Mouse (Mus musculus) CH12.LX (cell line): ENCODE measurements at regions not wholly inside any gene's neighbourhood (a gene's known extent, or its start where the extent isn't known, plus 50 kb on each side); places are given as distances from the start of the nearest gene placed in this dataset.

Experiments
- DNase-seq: peaks from one replicate; pipeline ENCODE4 v3.0.0-alpha.2; 2013; ENCODE audit errors: extremely low read depth
- H3K27ac ChIP-seq: 2 replicates; pipeline ENCODE4 v1.5.1; 2012; ENCODE audit warnings: low read depth, mild to moderate bottlenecking, control low read depth, moderate library complexity; ENCODE audit not compliant: insufficient read depth
- H3K27me3 ChIP-seq: replicated peaks from 2 replicates; pipeline ENCODE3; 2012; ENCODE audit warnings: inconsistent platforms
- H3K36me3 ChIP-seq, 2 experiments: replicated peaks in 1 of 2; 2 replicates each; pipeline versions ENCODE3 to v1.6.1; 2012; ENCODE audit warnings: inconsistent platforms in 1 of 2, low read length in 1 of 2, mild to moderate bottlenecking in 1 of 2, mixed read lengths in 1 of 2, moderate library complexity in 1 of 2; ENCODE audit not compliant: control insufficient read depth in 1 of 2, insufficient read depth in 1 of 2
- H3K4me1 ChIP-seq, 2 experiments: 2 replicates each; pipeline ENCODE4 v1.6.1; 2012; ENCODE audit warnings: inconsistent platforms in 1 of 2, moderate library complexity in 1 of 2; ENCODE audit not compliant: insufficient read depth in 2 of 2, control insufficient read depth in 1 of 2
- H3K4me2 ChIP-seq: 2 replicates; pipeline ENCODE4 v1.6.1; 2012; ENCODE audit warnings: low read depth, mild to moderate bottlenecking, control low read depth; ENCODE audit not compliant: poor library complexity, insufficient read depth, severe bottlenecking
- H3K4me3 ChIP-seq, 3 experiments: fragments of 150-350 bp in 1 of 3; sonication (generic) in 1 of 3; replicated peaks in 1 of 3; 2 replicates each; pipeline versions ENCODE3 to v1.5.1; 2011 to 2012; ENCODE audit warnings: low read depth in 2 of 3, low read length in 2 of 3, mild to moderate bottlenecking in 2 of 3, moderate library complexity in 2 of 3, control low read depth in 1 of 3, improper control_type of control experiment in 1 of 3, inconsistent platforms in 1 of 3, mixed read lengths in 1 of 3; ENCODE audit not compliant: poor library complexity in 1 of 3
- H3K79me2 ChIP-seq: replicated peaks from 2 replicates; pipeline ENCODE4 v1.6.1; 2012; ENCODE audit warnings: mild to moderate bottlenecking, moderate library complexity; ENCODE audit not compliant: control insufficient read depth, poor library complexity, insufficient read depth, severe bottlenecking; ENCODE audit errors: extremely low read depth
- H3K9ac ChIP-seq: 2 replicates; pipeline ENCODE4 v1.6.1; 2012; ENCODE audit warnings: low read depth, mild to moderate bottlenecking, control low read depth, moderate library complexity; ENCODE audit not compliant: insufficient read depth
- H3K9me3 ChIP-seq: replicated peaks from 2 replicates; pipeline ENCODE3; 2012; ENCODE audit warnings: low read length, inconsistent platforms, mixed read lengths
- BHLHE40 ChIP-seq: IDR thresholded peaks from 2 replicates; pipeline ENCODE4 v1.6.1; 2011; ENCODE audit warnings: mild to moderate bottlenecking, low read depth, low read length, improper control_type of control experiment
- CHD1 ChIP-seq: IDR thresholded peaks from 2 replicates; pipeline ENCODE4 v1.6.1; 2012; ENCODE audit warnings: low read depth, low read length, improper control_type of control experiment, inconsistent platforms
- CHD2 ChIP-seq: IDR thresholded peaks from 2 replicates; pipeline ENCODE4 v1.6.1; 2011; ENCODE audit warnings: low read length, improper control_type of control experiment
- ELF1 ChIP-seq: IDR thresholded peaks from 2 replicates; pipeline ENCODE4 v1.6.1; 2014; ENCODE audit warnings: low read depth, mild to moderate bottlenecking, inconsistent platforms, low read length, improper control_type of control experiment
- ETS1 ChIP-seq: conservative IDR thresholded peaks from 2 replicates; pipeline ENCODE4 v1.6.1; 2012; ENCODE audit warnings: low read depth, mild to moderate bottlenecking, inconsistent platforms, low read length, improper control_type of control experiment, moderate library complexity
- GABPA ChIP-seq: IDR thresholded peaks from 2 replicates; pipeline ENCODE4 v1.6.1; 2012; ENCODE audit warnings: low read depth, low read length, improper control_type of control experiment, inconsistent platforms; ENCODE audit not compliant: insufficient replicate concordance
- HCFC1 ChIP-seq: IDR thresholded peaks from 2 replicates; pipeline ENCODE4 v1.6.1; 2012; ENCODE audit warnings: low read depth, mild to moderate bottlenecking, inconsistent platforms, low read length, improper control_type of control experiment
- IRF4 ChIP-seq: IDR thresholded peaks from 2 replicates; pipeline ENCODE4 v1.6.1; 2014; ENCODE audit warnings: low read depth, mild to moderate bottlenecking, inconsistent platforms, low read length, improper control_type of control experiment
- MAFK ChIP-seq: IDR thresholded peaks from 2 replicates; pipeline ENCODE4 v1.6.1; 2011; ENCODE audit warnings: low read length, improper control_type of control experiment; ENCODE audit not compliant: insufficient replicate concordance
- MEF2A ChIP-seq: IDR thresholded peaks from 2 replicates; pipeline ENCODE4 v1.6.1; 2014; ENCODE audit warnings: low read depth, mild to moderate bottlenecking, inconsistent platforms, low read length, improper control_type of control experiment, borderline replicate concordance
- MXI1 ChIP-seq: IDR thresholded peaks from 2 replicates; pipeline ENCODE4 v1.6.1; 2011; ENCODE audit warnings: mild to moderate bottlenecking, low read depth, low read length, improper control_type of control experiment
- MYC ChIP-seq: IDR thresholded peaks from 2 replicates; pipeline ENCODE4 v1.6.1; 2011; ENCODE audit warnings: low read depth, mild to moderate bottlenecking, improper control_type of control experiment, low read length
- NELFE ChIP-seq: IDR thresholded peaks from 2 replicates; pipeline ENCODE4 v1.6.1; 2011; ENCODE audit warnings: low read depth, low read length, improper control_type of control experiment
- NRF1 ChIP-seq: IDR thresholded peaks from 2 replicates; pipeline ENCODE4 v1.6.1; 2014; ENCODE audit warnings: low read depth, mild to moderate bottlenecking, inconsistent platforms, low read length, improper control_type of control experiment, moderate library complexity
- SIN3A ChIP-seq: IDR thresholded peaks from 2 replicates; pipeline ENCODE4 v1.6.1; 2012; ENCODE audit warnings: low read length, improper control_type of control experiment, inconsistent platforms
- SMC3 ChIP-seq: IDR thresholded peaks from 2 replicates; pipeline ENCODE4 v1.6.1; 2011; ENCODE audit warnings: low read depth, low read length, improper control_type of control experiment
- TBP ChIP-seq: conservative IDR thresholded peaks from 2 replicates; pipeline ENCODE4 v1.6.1; 2011; ENCODE audit warnings: low read depth, low read length, improper control_type of control experiment
- TCF12 ChIP-seq: IDR thresholded peaks from 2 replicates; pipeline ENCODE4 v1.6.1; 2014; ENCODE audit warnings: low read depth, mild to moderate bottlenecking, inconsistent platforms, low read length, improper control_type of control experiment
- ZC3H11A ChIP-seq: IDR thresholded peaks from 2 replicates; pipeline ENCODE4 v1.6.1; 2012; ENCODE audit warnings: low read depth, mild to moderate bottlenecking, inconsistent platforms, low read length, improper control_type of control experiment
- ZKSCAN1 ChIP-seq: IDR thresholded peaks from 2 replicates; pipeline ENCODE4 v1.6.1; 2012; ENCODE audit warnings: low read depth, inconsistent platforms, low read length, improper control_type of control experiment, borderline replicate concordance
- ZMIZ1 ChIP-seq: IDR thresholded peaks from 2 replicates; pipeline ENCODE4 v1.6.1; 2012; ENCODE audit warnings: low read depth, mild to moderate bottlenecking, inconsistent platforms, low read length, improper control_type of control experiment
- dilution Hi-C: fragments of 300-500 bp; cut with MboI; formaldehyde crosslinking; loops from 2 replicates; pipeline ENCODE4 v1.14.3; 2020; ENCODE audit warnings: low sequenced_read_pairs; ENCODE audit not compliant: extremely low pct_unique_long_range_greater_than_20kb, extremely low pct_ligation_motif_present
- in situ Hi-C: fragments of 300-500 bp; cut with MboI; formaldehyde crosslinking; loops from 3 replicates; pipeline ENCODE4 v1.14.3; 2019; ENCODE audit warnings: low sequenced_read_pairs, low pct_ligation_motif_present, low pct_unique_long_range_greater_than_20kb, mixed read lengths

GRCm38 (mm10) chr10:99425265-99425664 is 162.2 kb downstream of the Dusp6 start:
- TF ChIP-seq MEF2A, result no peak
- no peak for TF ChIP-seq MAFK
- no peak for TF ChIP-seq SIN3A
- no peak for TF ChIP-seq NRF1
- TF ChIP-seq SMC3, result no peak
- no peak for TF ChIP-seq CHD2
- no peak for TF ChIP-seq CHD1
- no peak for TF ChIP-seq ETS1
- TF ChIP-seq, all 38 proteins: peak for 0
- H3K4me3 ChIP-seq, result no peak overlapping the region
- H3K27me3 ChIP-seq, result no peaks in the 10 kb centered on the region
- H3K9ac ChIP-seq, result no peak overlapping the region
- no peak overlapping the region for H3K4me2 ChIP-seq
- no peak for DNase-seq
- H3K27ac ChIP-seq, result no peak overlapping the region
- dilution Hi-C loops, result no loop called here
- H3K9me3 ChIP-seq, result no peaks in the 10 kb centered on the region
- no peaks in the 10 kb centered on the region for H3K79me2 ChIP-seq
- peaks cover 0 to 6% of the 10 kb centered on the region in 2 experiments; a peak in 2 of 4 replicates for H3K4me1 ChIP-seq
- in situ Hi-C loops, result no loop called here
- H3K36me3 ChIP-seq, result no peaks in the 10 kb centered on the region

DNA sequence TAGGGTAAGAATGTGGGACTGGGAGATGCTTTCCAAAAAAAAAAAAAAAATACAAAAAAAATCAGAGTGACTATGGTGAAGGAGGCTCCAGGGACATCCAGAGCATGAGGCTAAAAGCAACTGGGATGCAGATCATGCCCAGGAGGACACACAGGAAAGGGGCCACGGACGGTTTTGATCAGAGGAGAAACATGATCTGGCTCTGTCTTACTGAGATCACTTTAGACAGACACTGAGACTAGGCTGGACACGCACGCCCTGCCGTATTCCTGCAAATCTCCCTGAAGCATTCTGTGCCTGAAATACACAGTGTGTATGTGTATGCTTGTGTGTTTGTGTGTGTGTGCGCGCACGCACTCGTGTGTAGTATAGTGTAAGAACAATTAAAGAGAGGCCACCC is 167.1 kb downstream of the Dusp6 start:
- TF ChIP-seq TCF12 (no peak), CHD2 (no peak), ZMIZ1 (no peak), GABPA (no peak), ZC3H11A (no peak), MEF2A (no peak), MYC (no peak), MXI1 (no peak), SIN3A (no peak), BHLHE40 (no peak), NELFE (no peak), TBP (no peak), ZKSCAN1 (no peak), IRF4 (no peak), CHD1 (no peak), HCFC1 (no peak), ELF1 (no peak)
- TF ChIP-seq, all 38 proteins: peak for 0
- Histone ChIP-seq H3K79me2 (no peaks in the 10 kb centered on the region), H3K4me1 (peaks cover 0 to 9% of the 10 kb centered on the region in 2 experiments; a peak in 2 of 4 replicates), H3K4me2 (no peak overlapping the region), H3K9ac (no peak overlapping the region), H3K9me3 (no peaks in the 10 kb centered on the region), H3K4me3 (no peak overlapping the region), H3K27me3 (no peaks in the 10 kb centered on the region), H3K27ac (no peak overlapping the region), H3K36me3 (no peaks in the 10 kb centered on the region)
- dilution Hi-C loops (no loop called here), in situ Hi-C loops (no loop called here)
- no peak for DNase-seq
